Mouse (Mus musculus) frontal cortex, adult (tissue): ENCODE measurements at regions not wholly inside any gene's neighbourhood (a gene's known extent, or its start where the extent isn't known, plus 50 kb on each side); places are given as distances from the start of the nearest gene placed in this dataset.

Experiments used
- ATAC-seq: cut with Nextera tagmentation; 2 replicates; pipeline ENCODE4 v1.9.2; 2017; ENCODE audit warnings: mild to moderate bottlenecking, moderate library complexity, mixed read lengths; ENCODE audit not compliant: low TSS enrichment

- peak; percentile 64 for ATAC-seq
These were observed 196.4 kb downstream of the Mettl4 start for GRCm38 (mm10) chr17:94553400-94553799.

DNA sequence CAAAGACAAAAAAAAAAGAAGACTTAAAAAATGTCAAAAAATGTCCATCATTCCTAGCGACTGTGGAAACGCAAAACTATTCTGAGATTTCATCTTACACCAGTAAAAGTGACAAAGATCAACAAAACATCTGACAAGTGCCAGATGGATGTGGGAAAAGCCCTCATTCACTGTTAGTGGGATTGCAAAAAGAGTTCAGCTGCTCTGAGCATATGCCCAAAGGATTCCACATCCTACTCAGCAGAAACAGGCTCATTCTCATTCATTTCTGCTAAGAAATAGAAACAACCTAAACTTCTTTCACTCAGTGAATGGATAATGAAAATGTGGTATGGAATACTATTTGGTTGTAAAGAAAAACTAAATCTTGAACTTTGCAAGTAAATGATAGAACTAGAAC, 221.1 kb downstream of the Mettl4 start:
- peak; percentile 98 for ATAC-seq
